8 mouse cellular contexts compared by ENCODE assay signal in the genomic region with DNA sequence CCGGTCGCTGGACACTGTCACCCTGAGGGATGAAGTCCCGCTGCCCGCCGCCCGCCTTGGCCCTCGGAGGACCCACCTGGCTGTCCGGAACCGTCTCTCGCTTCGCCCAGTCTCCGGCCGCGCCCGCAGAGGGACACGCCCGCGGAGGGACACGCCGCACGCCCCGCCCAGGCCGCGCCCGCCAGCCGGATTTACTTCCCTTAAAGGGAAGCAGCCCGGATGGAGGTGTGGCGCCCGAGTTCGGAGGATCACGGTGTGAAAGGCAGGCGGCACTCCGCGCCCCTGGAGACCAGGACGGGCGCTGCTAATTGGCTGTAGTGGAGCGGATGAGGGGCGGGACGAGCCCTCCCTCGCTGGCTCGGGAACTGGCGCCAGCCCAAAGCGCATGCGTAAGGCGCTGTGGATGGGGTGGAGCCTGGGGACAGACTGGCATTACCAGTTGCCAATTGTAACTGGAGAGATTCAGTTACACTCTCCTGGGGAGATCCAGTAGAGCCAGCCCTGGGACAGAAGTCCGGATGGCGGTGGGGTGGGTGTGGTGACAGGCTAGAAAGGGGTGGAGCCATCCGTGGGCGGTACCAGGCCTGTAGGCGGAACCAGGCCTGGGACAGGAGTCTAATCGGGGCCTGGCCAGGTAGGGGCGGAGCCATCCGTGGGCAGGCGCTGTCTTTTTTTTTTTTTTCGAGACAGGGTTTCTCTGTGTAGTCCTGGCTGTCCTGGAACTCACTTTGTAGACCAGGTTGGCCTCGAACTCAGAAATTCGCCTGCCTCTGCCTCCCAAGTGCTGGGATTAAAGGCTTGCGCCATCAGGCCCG. TPM values are rescaled to one million over a fixed set of nuclear protein-coding genes. Genes with fewer than 3 reads are reported as not detected.
DNase-seq lines count a peak whose midpoint lies in the region; ATAC-seq lines count a peak whose summit lies in the region.

A gene (minus strand): TSS at position 257 of the 815 bp plus-strand sequence.
A gene (plus strand): TSS at position 464 of the 815 bp plus-strand sequence.

- peak; percentile 89 for DNase-seq in c-Kit-negative CD71-positive TER-119-positive erythroid progenitor cells, embryonic 14.5 days (ENCODE audit: low read depth, low spot score)
- peak; percentile 99 for DNase-seq in fibroblast of lung, adult 2 months (ENCODE audit: low read depth)
- DNase-seq in kidney, postnatal 14 days = peak; percentile 99
- DNase-seq in liver, embryonic 13.5 days = peak; percentile 99
- peak; percentile 99 for DNase-seq in neural tube, embryonic 10.5 days (ENCODE audit: extremely low spot score, low spot score)

- peaks cover 21% of the 10 kb centered on the region for H3K36me3 ChIP-seq in heart, embryonic 14.5 days (ENCODE audit: control insufficient read depth, insufficient read depth, low read length)
- peaks cover 26% of the 10 kb centered on the region for H3K36me3 ChIP-seq in liver, embryonic 13.5 days
- no peaks in the 10 kb centered on the region for H3K36me3 ChIP-seq in stomach, embryonic 16.5 days (ENCODE audit: control insufficient read depth, insufficient read depth, low read length)

- peak within 1 kb of the TSS; percentile 77 for H3K9ac ChIP-seq in heart, embryonic 14.5 days (ENCODE audit: low read length)
- H3K9ac ChIP-seq in liver, embryonic 13.5 days = peak within 1 kb of the TSS; percentile 76
- peak within 1 kb of the TSS; percentile 79 for H3K9ac ChIP-seq in stomach, embryonic 16.5 days (ENCODE audit: low read length)

- under 1% methylated on average over 58 of the region's 59 CpGs for WGBS in heart, embryonic 14.5 days
- WGBS in liver, embryonic 13.5 days (ENCODE audit: insufficient replicate concordance) = under 1% methylated on average over 59 of the region's 59 CpGs
- under 1% methylated on average over 59 of the region's 59 CpGs for WGBS in stomach, embryonic 16.5 days

- no peaks in the 10 kb centered on the region for H3K27me3 ChIP-seq in heart, embryonic 14.5 days (ENCODE audit: control insufficient read depth, insufficient read depth, low read length)
- H3K27me3 ChIP-seq in liver, embryonic 13.5 days = no peaks in the 10 kb centered on the region
- no peaks in the 10 kb centered on the region for H3K27me3 ChIP-seq in stomach, embryonic 16.5 days (ENCODE audit: control insufficient read depth, insufficient read depth, low read length)

- peaks cover 18 to 39% of the 10 kb centered on the region in 2 experiments for H3K4me1 ChIP-seq in heart, embryonic 14.5 days (ENCODE audit: control insufficient read depth in 2 of 2, insufficient read depth in 2 of 2, low read length in 2 of 2)
- peaks cover 79% of the 10 kb centered on the region for H3K4me1 ChIP-seq in liver, embryonic 13.5 days (replicated peaks)
- H3K4me1 ChIP-seq in stomach, embryonic 16.5 days (ENCODE audit: control insufficient read depth, insufficient read depth, low read length) = peaks cover 23% of the 10 kb centered on the region

- H3K27ac ChIP-seq in heart, embryonic 14.5 days (replicated peaks in 1 of 2; ENCODE audit: control insufficient read depth in 1 of 2, insufficient read depth in 1 of 2, low read depth in 2 of 2, low read length in 2 of 2) = peak within 1 kb of the TSS; percentile 70 to 79
- peak within 1 kb of the TSS; percentile 93 for H3K27ac ChIP-seq in liver, embryonic 13.5 days
- H3K27ac ChIP-seq in stomach, embryonic 16.5 days (ENCODE audit: low read length) = peak within 1 kb of the TSS; percentile 82

- peak within 1 kb of the TSS; percentile 59 to 73 for H3K4me3 ChIP-seq in heart, embryonic 14.5 days (ENCODE audit: control insufficient read depth in 1 of 2, insufficient read depth in 1 of 2, low read depth in 1 of 2, low read length in 2 of 2)
- H3K4me3 ChIP-seq in liver, embryonic 13.5 days (replicated peaks) = peak within 1 kb of the TSS; percentile 70
- H3K4me3 ChIP-seq in stomach, embryonic 16.5 days (replicated peaks; ENCODE audit: low read length) = peak within 1 kb of the TSS; percentile 69

- H3K4me2 ChIP-seq in heart, embryonic 14.5 days (ENCODE audit: low read length) = peak within 1 kb of the TSS; percentile 87
- H3K4me2 ChIP-seq in liver, embryonic 13.5 days = peak within 1 kb of the TSS; percentile 90
- peak within 1 kb of the TSS; percentile 78 for H3K4me2 ChIP-seq in stomach, embryonic 16.5 days (ENCODE audit: low read depth, low read length)

- peak; percentile 80 for ATAC-seq in CD4-positive, CD25-positive, alpha-beta regulatory T cell, adult 4 months
- peak; percentile 95 for ATAC-seq in heart, embryonic 14.5 days (ENCODE audit: insufficient number of reproducible peaks, insufficient read depth, low FRiP score, low read depth)
- ATAC-seq in liver, embryonic 13.5 days (ENCODE audit: low read depth) = peak; percentile 81
- ATAC-seq in stomach, embryonic 16.5 days (ENCODE audit: insufficient read depth, low FRiP score) = peak; percentile 96

- H3K9me3 ChIP-seq in heart, embryonic 14.5 days (ENCODE audit: control insufficient read depth, low read length) = no peaks in the 10 kb centered on the region
- no peaks in the 10 kb centered on the region for H3K9me3 ChIP-seq in liver, embryonic 13.5 days (replicated peaks)
- H3K9me3 ChIP-seq in stomach, embryonic 16.5 days (replicated peaks; ENCODE audit: control insufficient read depth, low read length) = no peaks in the 10 kb centered on the region

RNA-seq across cellular contexts. Expression of the first gene that starts in this region (rescaled TPM):
- 100 to 1,000 TPM; 265 to 359 TPM for polyA plus RNA-seq in CD4-positive, CD25-positive, alpha-beta regulatory T cell, adult 4 months (2017; shearing (Covaris generic))
- polyA plus RNA-seq in heart, embryonic 14.5 days (2014; fragmentation: Nextera tagmentation; extraction: Ambion mirVana) = 19.1 and 22.3 TPM in 2 replicates
- polyA plus RNA-seq in liver, embryonic 13.5 days (2015; fragmentation: Nextera tagmentation; extraction: Ambion mirVana) = 31.6 and 38.5 TPM in 2 replicates
- polyA plus RNA-seq in stomach, embryonic 16.5 days (2015; fragmentation: Nextera tagmentation; extraction: Ambion mirVana) = 51.6 and 57.5 TPM in 2 replicates

RNA-seq across cellular contexts. Expression of the second gene that starts in this region (rescaled TPM):
- 100 to 1,000 TPM in 1 of 2 experiments, 10 to 100 TPM in 1; 89.2 to 116 TPM for polyA plus RNA-seq in CD4-positive, CD25-positive, alpha-beta regulatory T cell, adult 4 months (2017; shearing (Covaris generic))
- 3.5 and 7.0 TPM in 2 replicates for polyA plus RNA-seq in heart, embryonic 14.5 days (2014; fragmentation: Nextera tagmentation; extraction: Ambion mirVana)
- polyA plus RNA-seq in liver, embryonic 13.5 days (2015; fragmentation: Nextera tagmentation; extraction: Ambion mirVana) = 6.1 and 7.5 TPM in 2 replicates
- 25.5 and 28.7 TPM in 2 replicates for polyA plus RNA-seq in stomach, embryonic 16.5 days (2015; fragmentation: Nextera tagmentation; extraction: Ambion mirVana)

Comparison
In these comparisons a context has a peak if more than half of its experiments do, and no peak if none do; other contexts are left out.
1. Peak in every context shown above with its lines: DNase-seq, ATAC-seq, H3K4me3 ChIP-seq and H3K27ac ChIP-seq.